In genomic region chr10:83805201-83805718, GRCm38 (mm10) we compare ENCODE assay signal across 8 mouse cellular contexts.
DNase-seq lines count a peak whose midpoint lies in the region; ATAC-seq lines count a peak whose summit lies in the region.

No protein-coding gene starts in this region.

- WGBS in heart, embryonic 14.5 days = 24% methylated on average over 11 of the region's 11 CpGs
- 10% methylated on average over 11 of the region's 11 CpGs for WGBS in kidney, embryonic 15.5 days

- 0 out of 2 replicates have a peak overlapping the region, but pooled peaks have one; percentile 30 for H3K9ac ChIP-seq in heart, embryonic 14.5 days (ENCODE audit: low read length)
- no peak overlapping the region for H3K9ac ChIP-seq in kidney, embryonic 15.5 days

- H3K4me3 ChIP-seq in heart, embryonic 14.5 days (ENCODE audit: control insufficient read depth in 1 of 2, insufficient read depth in 1 of 2, low read depth in 1 of 2, low read length in 2 of 2) = no peak overlapping the region
- H3K4me3 ChIP-seq in kidney, embryonic 15.5 days (replicated peaks) = no peak overlapping the region

- no peaks in the 10 kb centered on the region for H3K36me3 ChIP-seq in heart, embryonic 14.5 days (ENCODE audit: control insufficient read depth, insufficient read depth, low read length)
- H3K36me3 ChIP-seq in kidney, embryonic 15.5 days = no peaks in the 10 kb centered on the region

- peak overlapping the region; percentile 77 to 82 for H3K27ac ChIP-seq in heart, embryonic 14.5 days (replicated peaks in 1 of 2; ENCODE audit: control insufficient read depth in 1 of 2, insufficient read depth in 1 of 2, low read depth in 2 of 2, low read length in 2 of 2)
- peak overlapping the region; percentile 80 for H3K27ac ChIP-seq in kidney, embryonic 15.5 days

- H3K27me3 ChIP-seq in heart, embryonic 14.5 days (ENCODE audit: control insufficient read depth, insufficient read depth, low read length) = no peaks in the 10 kb centered on the region
- H3K27me3 ChIP-seq in kidney, embryonic 15.5 days = peaks cover 5% of the 10 kb centered on the region; the same call in 1 of the 2 replicates

- H3K9me3 ChIP-seq in heart, embryonic 14.5 days (ENCODE audit: control insufficient read depth, low read length) = no peaks in the 10 kb centered on the region
- no peaks in the 10 kb centered on the region for H3K9me3 ChIP-seq in kidney, embryonic 15.5 days (replicated peaks)

- ATAC-seq in heart, embryonic 14.5 days (ENCODE audit: insufficient number of reproducible peaks, insufficient read depth, low FRiP score, low read depth) = peak; percentile 91
- peak; percentile 69 for ATAC-seq in kidney, embryonic 15.5 days (replicated peaks; ENCODE audit: low FRiP score)

- H3K4me1 ChIP-seq in heart, embryonic 14.5 days (ENCODE audit: control insufficient read depth in 2 of 2, insufficient read depth in 2 of 2, low read length in 2 of 2) = peaks cover 23 to 24% of the 10 kb centered on the region in 2 experiments
- peaks cover 32% of the 10 kb centered on the region for H3K4me1 ChIP-seq in kidney, embryonic 15.5 days

- H3K4me2 ChIP-seq in heart, embryonic 14.5 days (ENCODE audit: low read length) = peak overlapping the region; percentile 42
- H3K4me2 ChIP-seq in kidney, embryonic 15.5 days = peak overlapping the region; percentile 41

- DNase-seq in right cerebral cortex, postnatal 10 days (ENCODE audit: low spot score in 2 of 2) = peak; percentile 44 to 48
- no peak for DNase-seq in right cerebral cortex, adult 18-20 months
- peak; percentile 67 for DNase-seq in lung, postnatal 25 days (ENCODE audit: low spot score)
- no peak for DNase-seq in layer of hippocampus, adult 9-11 months
- DNase-seq in layer of hippocampus, adult 9-10 months (ENCODE audit: low spot score) = no peak
- DNase-seq in urinary bladder, postnatal 36 days (ENCODE audit: low spot score in 2 of 2) = no peak

Comparison
In these comparisons a context has a peak if more than half of its experiments do, and no peak if none do; other contexts are left out.
1. DNase-seq: peak in right cerebral cortex, postnatal 10 days (2 of 2) and lung, postnatal 25 days (single experiment); none in right cerebral cortex, adult 18-20 months (single experiment), layer of hippocampus, adult 9-11 months (single experiment), layer of hippocampus, adult 9-10 months (single experiment) and urinary bladder, postnatal 36 days (0 of 2).